Mouse (Mus musculus) lung, adult 18-20 months (tissue): ENCODE results near the gene Cypt1.

Source experiments
- DNase-seq, 2 experiments: peaks; one replicate each; pipeline ENCODE4 v3.0.0; 2022; ENCODE audit warnings: mixed read lengths in 2 of 2

Gene Cypt1

DNA sequence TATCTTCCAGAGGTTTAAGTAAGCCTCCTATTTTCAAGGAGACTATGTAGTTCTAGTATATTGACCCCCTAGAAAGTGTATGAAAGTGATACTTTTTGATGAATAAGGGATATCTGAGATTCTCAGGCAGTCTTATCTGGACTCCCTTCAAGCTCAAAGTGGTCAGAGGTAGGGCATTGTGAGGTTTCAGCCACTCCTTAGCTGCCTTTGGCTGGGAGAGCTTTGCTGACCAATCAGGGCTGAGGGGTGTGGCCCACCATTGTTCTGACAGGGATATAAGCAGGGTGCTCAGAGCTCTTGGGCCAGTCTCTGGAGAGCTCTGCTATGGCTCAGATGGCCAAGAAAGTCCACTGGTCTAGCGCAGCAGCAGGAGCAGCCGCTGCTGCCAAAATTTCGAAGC lies at the start of gene Cypt1:
TSS of gene Cypt1 (plus strand) at position 301 of the 400 bp plus-strand sequence.
- DNase-seq = no peak

DNA sequence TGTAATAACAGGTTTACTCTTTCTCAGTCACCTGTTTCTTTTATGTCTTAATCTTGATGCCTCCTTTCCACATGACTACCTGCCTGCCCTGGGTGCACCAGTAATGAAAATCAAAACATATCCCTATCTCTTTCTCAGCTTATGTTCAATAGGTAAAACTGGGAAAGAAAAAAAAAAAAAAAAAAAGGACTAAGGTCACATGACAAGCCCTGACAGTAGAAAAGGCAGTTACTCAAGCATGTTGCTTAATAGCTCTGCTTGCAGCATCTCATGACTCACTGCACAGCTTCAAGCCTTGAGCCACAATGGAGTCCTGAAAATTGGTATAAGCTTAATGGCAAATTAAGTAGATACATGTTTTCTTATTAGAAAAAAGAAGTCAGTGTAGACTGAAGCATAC lies 24.1 kb downstream of the Cypt1 start:
- DNase-seq = no peak

- DNase-seq = no peak
Observed at GRCm38 (mm10) chrX:16557061-16557460, 34.4 kb downstream of the Cypt1 start.

DNA sequence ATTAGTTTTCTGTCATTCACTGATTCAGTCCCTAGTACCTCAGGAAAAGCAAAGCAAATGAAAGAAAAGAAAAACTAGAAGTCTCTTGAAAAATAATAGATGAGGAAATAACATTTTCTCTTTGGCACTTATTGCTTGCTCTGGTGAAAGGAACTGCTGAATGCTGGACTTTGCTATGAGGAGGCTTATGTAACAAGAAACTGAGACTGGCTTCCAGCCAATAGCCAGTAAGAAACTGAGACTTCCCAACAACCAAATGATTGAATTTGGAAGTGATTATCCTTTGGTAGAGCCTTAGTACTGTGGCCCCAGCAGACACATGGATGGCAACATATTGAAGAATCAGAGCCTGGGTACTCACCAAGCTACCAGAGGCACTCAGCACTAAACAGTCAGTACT lies 35.8 kb downstream of the Cypt1 start:
- no peak for DNase-seq
